In genomic region chr3:97007010-97007448, GRCm38 (mm10) we compare ENCODE assay signal across 19 mouse cellular contexts.
DNase-seq lines count a peak whose midpoint lies in the region; ATAC-seq and TF ChIP-seq lines count a peak whose summit lies in the region.
"Had no signal": no experiment of that assay in that cellular context is flagged by ENCODE, and none has a peak within 500 bp of the region (broad histone marks: within the 10 kb centered on the region; RNA-seq: fewer than 3 reads in every experiment).

No protein-coding gene starts in this region.

- no peak overlapping the region for H3K27ac ChIP-seq in midbrain, embryonic 11.5 days (ENCODE audit: low read depth, low read length)
- H3K27ac ChIP-seq: embryonic facial prominence, embryonic 13.5 days; forebrain, embryonic 13.5 days; hindbrain, embryonic 12.5 days had no signal

- DNase-seq in adrenal gland, postnatal 14 days = peak; percentile 17
- no peak for DNase-seq in adrenal gland, postnatal 25 days
- DNase-seq in 3T3-L1 (ENCODE audit: low read depth, low spot score) = peak; percentile 25
- peak; percentile 46 for DNase-seq in Patski (ENCODE audit: low read depth, low spot score)
- DNase-seq in skeletal muscle tissue, adult 2 months (ENCODE audit: low read depth, low spot score) = peak; percentile 8
- DNase-seq in midbrain, embryonic 11.5 days (ENCODE audit: low spot score, missing footprints) = no peak
- no peak for DNase-seq in spleen, adult 12 weeks (ENCODE audit: low spot score)
- DNase-seq: cerebellum, adult 11 months; cerebellum, adult 8-10 months; cerebellum, postnatal 25 days; forebrain, postnatal 0 days; gastrocnemius, postnatal 14 days; heart, postnatal 4 days had no signal

- in situ Hi-C loops in Patski (cut with MboI; ENCODE audit: low pct_unique_long_range_greater_than_20kb) = no loop called here

- H3K4me2 ChIP-seq in midbrain, embryonic 11.5 days = no peak overlapping the region
- H3K4me2 ChIP-seq: embryonic facial prominence, embryonic 13.5 days; forebrain, embryonic 13.5 days; heart, embryonic 12.5 days; hindbrain, embryonic 12.5 days had no signal

- POLR2A ChIA-PET in Patski (lab: Charles Lee) = no interaction called here

- no peak overlapping the region for H3K4me3 ChIP-seq in midbrain, embryonic 11.5 days (ENCODE audit: low read depth, low read length)
- H3K4me3 ChIP-seq: embryonic facial prominence, embryonic 13.5 days; forebrain, embryonic 13.5 days; heart, embryonic 12.5 days; hindbrain, embryonic 12.5 days had no signal

- H3K27me3 ChIP-seq in Patski = no peaks in the 10 kb centered on the region
- H3K27me3 ChIP-seq in midbrain, embryonic 11.5 days (ENCODE audit: control insufficient read depth, insufficient read depth, low read length) = no peaks in the 10 kb centered on the region
- H3K27me3 ChIP-seq: embryonic facial prominence, embryonic 13.5 days; forebrain, embryonic 13.5 days; hindbrain, embryonic 12.5 days had no signal

- H3K36me3 ChIP-seq in midbrain, embryonic 11.5 days (ENCODE audit: control insufficient read depth, insufficient read depth, low read length) = no peaks in the 10 kb centered on the region
- H3K36me3 ChIP-seq: embryonic facial prominence, embryonic 13.5 days; heart, embryonic 12.5 days; hindbrain, embryonic 12.5 days had no signal

- TF ChIP-seq CTCF in Patski (IDR thresholded peaks at IDR 0.05) = no peak

- whole genome bisulfite sequencing in midbrain, embryonic 11.5 days = 56% methylated on average over 3 of the region's 3 CpGs

- CTCF ChIA-PET in Patski (lab: Charles Lee) = interaction anchor here (1.0 kb wide), 1 partner anchor 18 kb away, joined by 4 read pairs; no protein-coding TSS in a partner anchor

- peak; percentile 52 for ATAC-seq in Patski
- ATAC-seq in midbrain, embryonic 11.5 days (ENCODE audit: low FRiP score) = no peak
- ATAC-seq: forebrain, embryonic 13.5 days; forebrain, postnatal 0 days; hindbrain, embryonic 16.5 days; inflammation-experienced regulatory T-cells, adult 6 months had no signal

- H3K9me3 ChIP-seq in midbrain, embryonic 11.5 days (ENCODE audit: control insufficient read depth, low read length) = no peaks in the 10 kb centered on the region
- H3K9me3 ChIP-seq: embryonic facial prominence, embryonic 13.5 days; forebrain, embryonic 13.5 days; heart, embryonic 12.5 days; hindbrain, embryonic 12.5 days had no signal

- no peaks in the 10 kb centered on the region for H3K4me1 ChIP-seq in midbrain, embryonic 11.5 days (ENCODE audit: control insufficient read depth, insufficient read depth, low read length)
- H3K4me1 ChIP-seq: embryonic facial prominence, embryonic 13.5 days; forebrain, embryonic 13.5 days; hindbrain, embryonic 12.5 days had no signal

- H3K9ac ChIP-seq in midbrain, embryonic 11.5 days (ENCODE audit: low read length) = no peak overlapping the region
- H3K9ac ChIP-seq: embryonic facial prominence, embryonic 13.5 days; forebrain, embryonic 13.5 days; forebrain, postnatal 0 days; heart, embryonic 12.5 days; hindbrain, embryonic 12.5 days had no signal

Comparison
In these comparisons a context has a peak if more than half of its experiments do, and no peak if none do; other contexts are left out.
1. DNase-seq: peak in adrenal gland, postnatal 14 days (single experiment), 3T3-L1 (single experiment), Patski (single experiment) and skeletal muscle tissue, adult 2 months (single experiment); none in adrenal gland, postnatal 25 days (single experiment), midbrain, embryonic 11.5 days (single experiment) and spleen, adult 12 weeks (single experiment).